Mouse (Mus musculus) spleen, adult 12 weeks (tissue): ENCODE measurements at regions not wholly inside any gene's neighbourhood (a gene's known extent, or its start where the extent isn't known, plus 50 kb on each side); places are given as distances from the start of the nearest gene placed in this dataset.

Experiments
- DNase-seq: peaks from one replicate; pipeline ENCODE4 v3.0.0; 2022; ENCODE audit warnings: low spot score

DNA sequence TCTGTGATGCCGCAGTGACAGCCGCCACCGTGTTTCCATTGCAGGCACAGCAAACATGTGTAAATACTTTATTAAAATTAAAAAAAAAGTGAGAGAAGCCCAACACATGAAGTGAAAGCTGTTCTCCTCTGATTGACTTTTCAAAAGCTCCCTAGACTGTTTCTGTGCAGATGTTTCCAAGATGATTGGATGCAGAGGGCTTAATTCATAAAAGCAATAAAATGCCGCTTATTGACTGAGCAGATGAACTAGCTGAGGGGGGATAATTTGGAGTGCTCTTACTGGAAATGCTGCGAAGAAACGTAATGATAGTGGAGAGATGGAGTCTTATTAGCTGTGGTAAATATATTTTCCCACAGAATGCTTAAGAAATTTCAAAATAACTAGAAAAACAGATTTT lies 170.4 kb downstream of the Rnf144a start:
- no peak for DNase-seq

GRCm38 (mm10) chr12:26227557-26228020 lies 187.5 kb downstream of the Rnf144a start:
- no peak for DNase-seq

DNA sequence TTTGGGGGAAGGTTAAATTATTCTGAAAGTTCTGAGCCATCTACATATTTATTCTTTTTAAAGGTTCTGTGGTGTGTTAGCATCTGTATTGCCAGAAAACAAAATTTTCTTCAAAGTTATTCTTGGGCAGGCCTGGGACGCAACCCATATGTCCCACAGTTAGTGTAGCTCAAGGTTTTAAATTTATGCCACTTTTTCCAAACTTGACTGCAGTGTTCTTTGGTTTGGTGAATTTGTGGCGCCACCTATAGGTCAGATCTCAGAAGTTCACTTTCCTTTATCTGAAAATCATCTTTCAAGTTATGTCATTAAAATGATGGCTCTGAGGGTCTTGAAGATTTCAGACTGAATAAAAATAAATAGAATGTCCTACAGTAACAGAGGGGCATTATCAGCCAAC lies 188.7 kb downstream of the Rnf144a start:
- no peak for DNase-seq

DNA sequence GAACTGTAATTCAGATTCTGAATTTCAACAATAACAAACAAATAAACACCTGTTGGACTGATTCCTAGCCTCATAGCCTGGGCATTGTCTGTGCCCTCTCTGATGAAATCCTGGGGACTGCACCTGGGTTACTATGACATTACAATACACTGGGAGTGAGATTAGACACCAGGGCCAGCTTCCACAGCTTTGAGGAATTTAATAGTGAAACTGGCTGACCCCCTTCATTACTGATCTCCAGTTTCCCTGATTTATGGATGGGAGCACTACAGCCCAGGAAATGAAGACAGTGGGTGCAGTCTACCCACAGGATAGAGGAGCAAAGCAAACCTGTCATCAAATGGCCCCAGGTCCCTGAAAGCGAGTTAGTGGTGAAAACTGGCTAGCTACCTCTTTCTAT lies 202.6 kb downstream of the Rnf144a start:
- no peak for DNase-seq

GRCm38 (mm10) chr12:26211423-26211822 lies 203.6 kb downstream of the Rnf144a start:
- no peak for DNase-seq

DNA sequence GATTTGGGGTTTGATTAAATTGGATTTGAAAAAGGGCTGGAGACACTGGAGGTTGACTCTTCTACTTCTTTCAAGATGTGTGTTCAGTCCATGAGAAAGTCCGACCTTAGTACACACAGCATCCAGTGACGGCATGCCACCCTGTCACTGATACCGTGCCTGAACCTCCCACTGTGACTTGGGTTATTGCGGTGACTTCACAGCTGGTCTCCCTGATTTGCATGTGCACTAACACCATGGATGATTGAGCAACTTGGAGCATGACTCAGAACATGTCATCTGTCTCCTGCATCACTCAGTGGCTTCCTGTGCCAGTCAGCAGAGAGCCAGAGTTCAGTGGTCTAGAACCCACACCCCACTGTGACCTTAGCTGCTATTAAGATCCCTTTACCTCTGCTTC lies 208.3 kb downstream of the Rnf144a start:
- DNase-seq, result no peak

GRCm38 (mm10) chr12:26206036-26206435 lies 209.0 kb downstream of the Rnf144a start:
- no peak for DNase-seq

GRCm38 (mm10) chr12:26191982-26192576 lies 223.0 kb downstream of the Rnf144a start:
- DNase-seq, result no peak

DNA sequence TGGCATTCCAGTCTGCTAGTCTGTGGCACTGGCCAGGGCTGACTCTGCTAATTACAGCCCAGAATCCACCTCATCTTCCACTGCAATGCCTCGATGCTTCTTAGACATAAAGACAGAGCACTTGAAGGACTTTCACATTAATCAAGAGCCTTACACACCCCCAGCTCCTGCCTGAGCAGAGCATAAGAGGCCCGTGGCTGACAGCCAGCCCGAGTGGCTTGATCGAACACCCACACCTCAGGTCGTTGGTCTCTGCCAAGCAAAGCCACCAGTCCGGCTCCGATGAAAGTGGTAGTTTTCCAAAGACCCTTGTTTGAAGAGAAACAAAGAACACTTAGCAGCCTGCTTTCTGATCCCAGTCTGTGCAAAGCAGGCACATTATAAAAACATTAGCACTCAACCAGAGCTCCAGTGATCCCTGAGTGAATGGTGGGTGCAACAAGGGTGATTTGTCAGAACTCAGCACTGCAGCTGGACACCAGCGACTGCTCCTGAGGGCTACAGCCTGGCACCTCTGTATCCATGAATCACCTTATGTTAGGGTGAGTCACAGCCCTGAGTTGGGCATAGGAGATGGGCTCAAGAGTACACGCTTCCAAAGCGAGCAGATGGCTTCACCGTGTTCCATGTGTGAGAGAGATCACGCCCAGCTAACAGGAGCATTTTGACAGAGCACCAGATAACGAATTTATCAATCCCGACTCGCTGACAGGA lies 223.6 kb downstream of the Rnf144a start:
- no peak for DNase-seq

- DNase-seq, result no peak
Observed at GRCm38 (mm10) chr12:26188996-26189395, 226.1 kb downstream of the Rnf144a start.

GRCm38 (mm10) chr12:26187091-26187862 lies 227.8 kb downstream of the Rnf144a start:
- peak; percentile 7 for DNase-seq

- no peak for DNase-seq
Observed at GRCm38 (mm10) chr12:26184701-26185460, 230.2 kb downstream of the Rnf144a start.

- no peak for DNase-seq
Observed at GRCm38 (mm10) chr12:26183021-26183420, 232.0 kb downstream of the Rnf144a start.

GRCm38 (mm10) chr12:26180846-26181245 lies 234.2 kb downstream of the Rnf144a start:
- no peak for DNase-seq

DNA sequence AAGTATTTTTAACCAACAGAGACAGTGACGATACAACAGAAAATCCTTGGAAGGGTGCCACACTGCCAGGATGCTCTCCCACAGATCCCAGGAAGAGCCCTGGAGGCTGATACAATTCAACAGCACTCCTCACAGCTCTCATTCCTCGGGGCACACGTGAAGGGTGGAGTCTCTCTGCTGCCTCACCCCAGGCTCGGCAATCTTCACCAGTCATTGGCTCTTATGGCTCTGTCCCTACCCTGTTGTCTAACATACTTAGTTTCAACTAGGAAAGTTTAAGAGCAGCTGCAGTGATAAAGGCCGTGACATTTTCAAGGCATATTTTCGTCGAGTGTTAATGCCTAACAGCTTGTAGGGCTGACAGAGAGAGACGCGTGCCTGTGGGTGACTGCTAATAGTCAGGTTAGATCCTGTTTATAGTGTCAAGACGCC lies 238.8 kb downstream of the Rnf144a start:
- no peak for DNase-seq

GRCm38 (mm10) chr12:26163416-26163815 lies 251.6 kb downstream of the Rnf144a start:
- DNase-seq, result no peak

- no peak for DNase-seq
Observed at GRCm38 (mm10) chr12:26160861-26161615, 254.0 kb downstream of the Rnf144a start.

- DNase-seq, result no peak
Observed at GRCm38 (mm10) chr12:26152992-26153391, 262.1 kb downstream of the Rnf144a start.

- no peak for DNase-seq
Observed at GRCm38 (mm10) chr12:26146336-26146735, 268.7 kb downstream of the Rnf144a start.

- no peak for DNase-seq
Observed at GRCm38 (mm10) chr12:26145085-26145714, 269.9 kb downstream of the Rnf144a start.

GRCm38 (mm10) chr12:26144616-26145015 lies 270.4 kb downstream of the Rnf144a start:
- DNase-seq, result no peak
